Mouse (Mus musculus) naive thymus-derived CD4-positive, alpha-beta T cell, adult 2 months (primary cell): ENCODE results near the gene Mapk10.

Source experiments
- DNase-seq: peaks from one replicate; pipeline ENCODE4 v3.0.0-alpha.2; 2011; ENCODE audit warnings: low read depth

The Mapk10 gene

GRCm38 (mm10) chr5:103211101-103211848, at the start of gene Mapk10:
Gene Mapk10, minus strand, starts transcription at chr5:103211334.
- no peak for DNase-seq

GRCm38 (mm10) chr5:103256144-103256543, 45.0 kb upstream of the Mapk10 start:
- DNase-seq: no peak

GRCm38 (mm10) chr5:103242430-103242829, 31.3 kb upstream of the Mapk10 start:
- DNase-seq: no peak

- DNase-seq: no peak
Observed at GRCm38 (mm10) chr5:103231822-103232221, 20.7 kb upstream of the Mapk10 start.

- no peak for DNase-seq
Observed at GRCm38 (mm10) chr5:103230334-103230733, 19.2 kb upstream of the Mapk10 start.

GRCm38 (mm10) chr5:103229321-103229720, 18.2 kb upstream of the Mapk10 start:
- no peak for DNase-seq

GRCm38 (mm10) chr5:103221997-103222396, 10.9 kb upstream of the Mapk10 start:
- no peak for DNase-seq

GRCm38 (mm10) chr5:103210644-103211043, 490 bp downstream of the Mapk10 start:
- DNase-seq: no peak

GRCm38 (mm10) chr5:103210018-103210417, 1.1 kb downstream of the Mapk10 start:
- no peak for DNase-seq

- DNase-seq: no peak
Observed at GRCm38 (mm10) chr5:103209486-103209885, 1.6 kb downstream of the Mapk10 start.

GRCm38 (mm10) chr5:103208869-103209268, 2.3 kb downstream of the Mapk10 start:
- no peak for DNase-seq

GRCm38 (mm10) chr5:103208021-103208511, 3.1 kb downstream of the Mapk10 start:
- no peak for DNase-seq

- no peak for DNase-seq
Observed at GRCm38 (mm10) chr5:103197796-103198325, 13.3 kb downstream of the Mapk10 start.

- no peak for DNase-seq
Observed at GRCm38 (mm10) chr5:103194549-103194948, 16.6 kb downstream of the Mapk10 start.

- DNase-seq: no peak
Observed at GRCm38 (mm10) chr5:103193700-103194099, 17.4 kb downstream of the Mapk10 start.

GRCm38 (mm10) chr5:103191577-103191976, 19.6 kb downstream of the Mapk10 start:
- DNase-seq: no peak

GRCm38 (mm10) chr5:103184256-103184655, 26.9 kb downstream of the Mapk10 start:
- no peak for DNase-seq

- no peak for DNase-seq
Observed at GRCm38 (mm10) chr5:103181622-103182021, 29.5 kb downstream of the Mapk10 start.

GRCm38 (mm10) chr5:103177010-103177409, 34.1 kb downstream of the Mapk10 start:
- DNase-seq: no peak

GRCm38 (mm10) chr5:103175989-103176388, 35.1 kb downstream of the Mapk10 start:
- no peak for DNase-seq

- no peak for DNase-seq
Observed at GRCm38 (mm10) chr5:103174607-103175006, 36.5 kb downstream of the Mapk10 start.

- DNase-seq: no peak
Observed at GRCm38 (mm10) chr5:103171207-103171606, 39.9 kb downstream of the Mapk10 start.

GRCm38 (mm10) chr5:103167371-103167770, 43.8 kb downstream of the Mapk10 start:
- DNase-seq: no peak

GRCm38 (mm10) chr5:103166755-103167154, 44.4 kb downstream of the Mapk10 start:
- DNase-seq: no peak
